Mouse (Mus musculus) midbrain, embryonic 13.5 days (tissue): ENCODE measurements at regions not wholly inside any gene's neighbourhood (a gene's known extent, or its start where the extent isn't known, plus 50 kb on each side); places are given as distances from the start of the nearest gene placed in this dataset.

ENCODE experiments used
- ATAC-seq: fragments of 200-750 bp; cut with Nextera tagmentation; 2 replicates; pipeline ENCODE4 v1.8.0; 2017; ENCODE audit warnings: mild to moderate bottlenecking, moderate TSS enrichment, moderate library complexity
- H3K27ac ChIP-seq: fragments of 300-500 bp; sonication (generic); 2 replicates; pipeline ENCODE4 v1.5.1; 2015; ENCODE audit warnings: inconsistent platforms, mild to moderate bottlenecking, moderate library complexity
- H3K27me3 ChIP-seq: fragments of 300-500 bp; sonication (generic); 2 replicates; pipeline ENCODE4 v1.6.1; 2015; ENCODE audit warnings: mild to moderate bottlenecking, inconsistent platforms
- H3K36me3 ChIP-seq: fragments of 300-500 bp; sonication (generic); 2 replicates; pipeline ENCODE4 v1.6.1; 2015; ENCODE audit warnings: mild to moderate bottlenecking, inconsistent platforms
- H3K4me1 ChIP-seq: fragments of 300-500 bp; sonication (generic); replicated peaks from 2 replicates; pipeline ENCODE4 v1.6.1; 2015; ENCODE audit warnings: inconsistent platforms
- H3K4me2 ChIP-seq: fragments of 300-500 bp; sonication (generic); replicated peaks from 2 replicates; pipeline ENCODE4 v1.6.1; 2015; ENCODE audit warnings: moderate library complexity, mild to moderate bottlenecking, inconsistent platforms
- H3K4me3 ChIP-seq: fragments of 300-500 bp; sonication (generic); replicated peaks from 2 replicates; pipeline ENCODE4 v1.5.1; 2015; ENCODE audit warnings: mild to moderate bottlenecking, inconsistent platforms
- H3K9ac ChIP-seq: fragments of 300-500 bp; sonication (generic); replicated peaks from 2 replicates; pipeline ENCODE4 v1.6.1; 2015; ENCODE audit warnings: mild to moderate bottlenecking, inconsistent platforms
- H3K9me3 ChIP-seq: fragments of 300-500 bp; sonication (generic); 2 replicates; pipeline ENCODE4 v1.6.1; 2016; ENCODE audit warnings: mild to moderate bottlenecking, inconsistent platforms
- WGBS: fragments of 180-500 bp; shearing (Covaris S2); methylation state at CpG from one replicate; pipeline ENCODE4 v1.1.7; 2015; 5-methylcytosine and 5-hydroxymethylcytosine counted together

- Histone ChIP-seq H3K36me3 (no peaks in the 10 kb centered on the region), H3K27me3 (no peaks in the 10 kb centered on the region; the same call in 1 of the 2 replicates), H3K9me3 (no peaks in the 10 kb centered on the region), H3K4me1 (peaks cover 16% of the 10 kb centered on the region), H3K27ac (no peak overlapping the region), H3K4me3 (no peak overlapping the region), H3K4me2 (no peak overlapping the region), H3K9ac (no peak overlapping the region)
- no peak for ATAC-seq
- WGBS, result 78% methylated on average over 5 of the region's 5 CpGs
Measured at GRCm38 (mm10) chr13:112194991-112195390, 93.3 kb upstream of the Ankrd55 start.

- Histone ChIP-seq H3K27me3 (no peaks in the 10 kb centered on the region; the same call in 1 of the 2 replicates), H3K9me3 (no peaks in the 10 kb centered on the region), H3K4me2 (peak overlapping the region; percentile 30), H3K9ac (no peak overlapping the region), H3K27ac (no peak overlapping the region), H3K36me3 (no peaks in the 10 kb centered on the region), H3K4me3 (no peak overlapping the region), H3K4me1 (peaks cover 16% of the 10 kb centered on the region)
- no peak for ATAC-seq
- 8% methylated on average over 13 of the region's 13 CpGs for WGBS
Measured at GRCm38 (mm10) chr13:112196789-112197188, 91.5 kb upstream of the Ankrd55 start.

- Histone ChIP-seq H3K27ac (no peak overlapping the region), H3K4me3 (no peak overlapping the region), H3K4me1 (peaks cover 8% of the 10 kb centered on the region; the same call in 1 of the 2 replicates), H3K4me2 (no peak overlapping the region), H3K36me3 (no peaks in the 10 kb centered on the region), H3K27me3 (no peaks in the 10 kb centered on the region), H3K9me3 (no peaks in the 10 kb centered on the region), H3K9ac (no peak overlapping the region)
- WGBS, result 84% methylated on average over 8 of the region's 8 CpGs
- no peak for ATAC-seq
Measured at GRCm38 (mm10) chr13:112203721-112204120, 84.5 kb upstream of the Ankrd55 start.

GRCm38 (mm10) chr13:112204204-112204603 lies 84.0 kb upstream of the Ankrd55 start:
- Histone ChIP-seq H3K27ac (no peak overlapping the region), H3K4me3 (no peak overlapping the region), H3K4me1 (peaks cover 8% of the 10 kb centered on the region; the same call in 1 of the 2 replicates), H3K4me2 (no peak overlapping the region), H3K9ac (no peak overlapping the region), H3K27me3 (no peaks in the 10 kb centered on the region), H3K36me3 (no peaks in the 10 kb centered on the region), H3K9me3 (no peaks in the 10 kb centered on the region)
- ATAC-seq, result no peak
- WGBS, result 74% methylated on average over 3 of the region's 3 CpGs

- no peak overlapping the region for H3K4me2 ChIP-seq
- H3K4me3 ChIP-seq, result no peak overlapping the region
- H3K4me1 ChIP-seq, result peaks cover 8% of the 10 kb centered on the region; the same call in 1 of the 2 replicates
- WGBS, result 52% methylated on average over 5 of the region's 5 CpGs
- no peaks in the 10 kb centered on the region for H3K27me3 ChIP-seq
- H3K36me3 ChIP-seq, result no peaks in the 10 kb centered on the region
- H3K27ac ChIP-seq, result no peak overlapping the region
- ATAC-seq, result peak; percentile 72
- no peak overlapping the region for H3K9ac ChIP-seq
- no peaks in the 10 kb centered on the region for H3K9me3 ChIP-seq
Measured at GRCm38 (mm10) chr13:112204813-112205212, 83.4 kb upstream of the Ankrd55 start.

GRCm38 (mm10) chr13:112207617-112208235 lies 80.5 kb upstream of the Ankrd55 start:
- no peak for ATAC-seq
- Histone ChIP-seq H3K9me3 (no peaks in the 10 kb centered on the region), H3K36me3 (no peaks in the 10 kb centered on the region), H3K4me1 (peaks cover 8% of the 10 kb centered on the region; the same call in 1 of the 2 replicates), H3K9ac (no peak overlapping the region), H3K4me3 (no peak overlapping the region), H3K27ac (no peak overlapping the region), H3K27me3 (no peaks in the 10 kb centered on the region), H3K4me2 (no peak overlapping the region)
- WGBS, result 73% methylated on average over 12 of the region's 12 CpGs

- Histone ChIP-seq H3K9me3 (no peaks in the 10 kb centered on the region), H3K36me3 (no peaks in the 10 kb centered on the region), H3K9ac (no peak overlapping the region), H3K27ac (no peak overlapping the region), H3K27me3 (no peaks in the 10 kb centered on the region), H3K4me2 (no peak overlapping the region), H3K4me3 (no peak overlapping the region), H3K4me1 (no peaks in the 10 kb centered on the region)
- WGBS, result 78% methylated on average over 9 of the region's 9 CpGs
- ATAC-seq, result no peak
Measured at GRCm38 (mm10) chr13:112211841-112212240, 76.4 kb upstream of the Ankrd55 start.

- WGBS, result 84% methylated on average over 12 of the region's 12 CpGs
- H3K9me3 ChIP-seq, result no peaks in the 10 kb centered on the region
- ATAC-seq, result no peak
- H3K4me2 ChIP-seq, result no peak overlapping the region
- H3K27me3 ChIP-seq, result no peaks in the 10 kb centered on the region
- H3K4me3 ChIP-seq, result no peak overlapping the region
- H3K4me1 ChIP-seq, result no peaks in the 10 kb centered on the region
- H3K36me3 ChIP-seq, result no peaks in the 10 kb centered on the region
- H3K27ac ChIP-seq, result no peak overlapping the region
- no peak overlapping the region for H3K9ac ChIP-seq
Measured at GRCm38 (mm10) chr13:112212391-112212790, 75.9 kb upstream of the Ankrd55 start.

- H3K27me3 ChIP-seq, result no peaks in the 10 kb centered on the region
- WGBS, result 87% methylated on average over 17 of the region's 17 CpGs
- 0 out of 2 replicates have a peak, but pooled peaks cover under 1% of the 10 kb centered on the region for H3K4me1 ChIP-seq
- ATAC-seq, result no peak
- no peak overlapping the region for H3K4me3 ChIP-seq
- no peak overlapping the region for H3K4me2 ChIP-seq
- no peaks in the 10 kb centered on the region for H3K9me3 ChIP-seq
- no peaks in the 10 kb centered on the region for H3K36me3 ChIP-seq
- no peak overlapping the region for H3K27ac ChIP-seq
- H3K9ac ChIP-seq, result no peak overlapping the region
Measured at GRCm38 (mm10) chr13:112213652-112214081, 74.6 kb upstream of the Ankrd55 start.

GRCm38 (mm10) chr13:112216084-112216483 lies 72.2 kb upstream of the Ankrd55 start:
- Histone ChIP-seq H3K9ac (no peak overlapping the region), H3K4me2 (no peak overlapping the region), H3K27me3 (no peaks in the 10 kb centered on the region), H3K4me1 (0 out of 2 replicates have a peak, but pooled peaks cover 5% of the 10 kb centered on the region), H3K9me3 (no peaks in the 10 kb centered on the region), H3K36me3 (no peaks in the 10 kb centered on the region), H3K4me3 (no peak overlapping the region), H3K27ac (no peak overlapping the region)
- WGBS, result 95% methylated on average over 14 of the region's 14 CpGs
- no peak for ATAC-seq

GRCm38 (mm10) chr13:112218389-112218788 lies 69.9 kb upstream of the Ankrd55 start:
- Histone ChIP-seq H3K36me3 (no peaks in the 10 kb centered on the region), H3K9ac (no peak overlapping the region), H3K9me3 (no peaks in the 10 kb centered on the region), H3K4me3 (no peak overlapping the region), H3K27ac (no peak overlapping the region), H3K27me3 (no peaks in the 10 kb centered on the region), H3K4me1 (0 out of 2 replicates have a peak, but pooled peaks cover 5% of the 10 kb centered on the region), H3K4me2 (no peak overlapping the region)
- no peak for ATAC-seq
- WGBS, result 75% methylated on average over 5 of the region's 5 CpGs

- ATAC-seq, result no peak
- no peak overlapping the region for H3K4me2 ChIP-seq
- H3K4me1 ChIP-seq, result 0 out of 2 replicates have a peak, but pooled peaks cover 5% of the 10 kb centered on the region
- 91% methylated on average over 8 of the region's 8 CpGs for WGBS
- H3K9me3 ChIP-seq, result 0 out of 2 replicates have a peak, but pooled peaks cover 2% of the 10 kb centered on the region
- no peak overlapping the region for H3K27ac ChIP-seq
- H3K27me3 ChIP-seq, result no peaks in the 10 kb centered on the region
- H3K36me3 ChIP-seq, result no peaks in the 10 kb centered on the region
- H3K4me3 ChIP-seq, result no peak overlapping the region
- H3K9ac ChIP-seq, result no peak overlapping the region
Measured at GRCm38 (mm10) chr13:112220184-112220583, 68.1 kb upstream of the Ankrd55 start.

GRCm38 (mm10) chr13:112223616-112224015 lies 64.6 kb upstream of the Ankrd55 start:
- Histone ChIP-seq H3K4me3 (no peak overlapping the region), H3K9ac (no peak overlapping the region), H3K4me2 (no peak overlapping the region), H3K36me3 (no peaks in the 10 kb centered on the region), H3K9me3 (0 out of 2 replicates have a peak, but pooled peaks cover 2% of the 10 kb centered on the region), H3K27ac (no peak overlapping the region), H3K27me3 (no peaks in the 10 kb centered on the region), H3K4me1 (0 out of 2 replicates have a peak, but pooled peaks cover 5% of the 10 kb centered on the region)
- ATAC-seq, result no peak
- 90% methylated on average over 2 of the region's 2 CpGs for WGBS
